Mouse (Mus musculus): ENCODE data around the gene Fhit. TPM values are rescaled to one million over a fixed set of nuclear protein-coding genes. Genes with fewer than 3 reads are reported as not detected.

Fhit gene
- polyA plus RNA-seq, 1 experiment from 2014 or later = 7.6 TPM

DNA sequence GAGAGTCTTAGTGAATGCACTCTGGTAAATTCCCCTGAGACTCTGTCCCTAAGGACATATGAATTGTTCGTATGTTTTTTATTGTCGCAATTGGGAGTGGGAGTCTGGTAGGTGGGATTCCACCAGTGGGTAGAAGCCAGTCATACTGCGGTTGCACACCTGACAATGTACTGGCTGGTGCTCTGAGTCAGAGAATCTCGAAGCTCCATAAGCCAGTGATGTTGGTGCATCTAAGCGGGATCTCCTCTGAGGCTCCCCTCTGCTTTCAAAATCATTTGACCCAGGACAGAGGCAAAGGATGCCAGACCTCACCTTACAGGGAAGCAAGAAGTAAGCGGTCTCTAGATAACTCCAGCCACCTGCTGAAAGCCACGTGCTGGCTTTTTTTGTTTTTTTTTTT is 1518.1 kb downstream of the Fhit start:
- WGBS = 48% methylated on average over 7 of the region's 7 CpGs
- ATAC-seq = no peak
- Histone ChIP-seq H3K9me3 (ENCODE audit: control insufficient read depth, low read length) (no peaks in the 10 kb centered on the region), H3K36me3 (ENCODE audit: control insufficient read depth, insufficient read depth) (no peaks in the 10 kb centered on the region), H3K4me2 (ENCODE audit: low read length) (no peak overlapping the region), H3K4me1 (replicated peaks; ENCODE audit: control insufficient read depth, insufficient read depth, low read length) (peaks cover 28% of the 10 kb centered on the region), H3K4me3 (replicated peaks; ENCODE audit: low read length) (no peak overlapping the region), H3K27ac (ENCODE audit: low read length) (no peak overlapping the region), H3K27me3 (replicated peaks; ENCODE audit: control insufficient read depth, insufficient read depth, low read length) (no peaks in the 10 kb centered on the region), H3K9ac (replicated peaks; ENCODE audit: low read depth, low read length) (no peak overlapping the region)

DNA sequence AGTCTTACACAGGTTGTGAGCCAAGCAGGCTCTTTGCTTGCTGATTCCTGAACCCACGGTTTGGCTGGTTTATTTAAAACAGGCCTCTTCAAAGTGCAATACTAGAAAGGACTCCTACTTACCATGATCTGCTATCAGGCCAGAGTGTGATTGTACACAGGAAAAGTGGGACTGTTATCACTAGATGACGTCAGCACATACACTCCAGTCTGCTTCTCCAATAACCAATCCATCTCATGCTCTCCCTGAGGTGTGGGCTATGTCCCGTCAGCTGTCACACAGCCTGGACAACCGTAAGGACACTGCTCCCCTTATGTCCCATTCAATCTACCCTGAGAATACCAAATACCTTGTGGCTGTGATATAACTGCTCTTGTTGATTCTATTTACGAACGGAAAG is 1519.2 kb downstream of the Fhit start:
- Histone ChIP-seq H3K27ac (ENCODE audit: low read length) (no peak overlapping the region), H3K9ac (replicated peaks; ENCODE audit: low read depth, low read length) (no peak overlapping the region), H3K4me3 (replicated peaks; ENCODE audit: low read length) (no peak overlapping the region), H3K4me1 (replicated peaks; ENCODE audit: control insufficient read depth, insufficient read depth, low read length) (peaks cover 28% of the 10 kb centered on the region), H3K36me3 (ENCODE audit: control insufficient read depth, insufficient read depth) (no peaks in the 10 kb centered on the region), H3K4me2 (ENCODE audit: low read length) (no peak overlapping the region), H3K27me3 (replicated peaks; ENCODE audit: control insufficient read depth, insufficient read depth, low read length) (no peaks in the 10 kb centered on the region), H3K9me3 (ENCODE audit: control insufficient read depth, low read length) (no peaks in the 10 kb centered on the region)
- WGBS = 46% methylated on average over 6 of the region's 6 CpGs
- peak; percentile 29; the same call in 1 of the 2 replicates for ATAC-seq

DNA sequence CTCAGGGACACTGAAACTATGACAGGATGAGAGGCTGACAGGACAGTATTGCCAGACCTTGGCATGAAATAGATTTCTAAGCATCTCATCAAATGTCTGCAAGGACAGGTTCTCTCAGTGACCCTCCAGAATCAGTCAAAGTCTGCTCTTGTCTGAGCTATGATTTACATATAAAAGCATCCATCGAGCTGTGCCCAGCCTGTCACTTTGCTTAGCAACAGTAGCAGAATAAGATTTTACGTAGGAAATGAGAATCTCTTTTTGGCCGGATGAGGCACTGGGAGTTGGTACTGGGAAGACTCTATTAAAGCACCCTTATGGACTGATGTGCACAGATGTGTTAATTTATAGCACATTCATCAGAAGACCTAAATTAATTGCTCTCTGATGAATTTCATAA is 1519.8 kb downstream of the Fhit start:
- Histone ChIP-seq H3K36me3 (ENCODE audit: control insufficient read depth, insufficient read depth) (no peaks in the 10 kb centered on the region), H3K4me3 (replicated peaks; ENCODE audit: low read length) (no peak overlapping the region), H3K9me3 (ENCODE audit: control insufficient read depth, low read length) (no peaks in the 10 kb centered on the region), H3K27me3 (replicated peaks; ENCODE audit: control insufficient read depth, insufficient read depth, low read length) (no peaks in the 10 kb centered on the region), H3K9ac (replicated peaks; ENCODE audit: low read depth, low read length) (no peak overlapping the region), H3K27ac (ENCODE audit: low read length) (no peak overlapping the region), H3K4me2 (ENCODE audit: low read length) (no peak overlapping the region; the same call in 1 of the 2 replicates), H3K4me1 (replicated peaks; ENCODE audit: control insufficient read depth, insufficient read depth, low read length) (peaks cover 28% of the 10 kb centered on the region)
- 6% methylated on average over 3 of the region's 3 CpGs for WGBS
- ATAC-seq = peak; percentile 26

DNA sequence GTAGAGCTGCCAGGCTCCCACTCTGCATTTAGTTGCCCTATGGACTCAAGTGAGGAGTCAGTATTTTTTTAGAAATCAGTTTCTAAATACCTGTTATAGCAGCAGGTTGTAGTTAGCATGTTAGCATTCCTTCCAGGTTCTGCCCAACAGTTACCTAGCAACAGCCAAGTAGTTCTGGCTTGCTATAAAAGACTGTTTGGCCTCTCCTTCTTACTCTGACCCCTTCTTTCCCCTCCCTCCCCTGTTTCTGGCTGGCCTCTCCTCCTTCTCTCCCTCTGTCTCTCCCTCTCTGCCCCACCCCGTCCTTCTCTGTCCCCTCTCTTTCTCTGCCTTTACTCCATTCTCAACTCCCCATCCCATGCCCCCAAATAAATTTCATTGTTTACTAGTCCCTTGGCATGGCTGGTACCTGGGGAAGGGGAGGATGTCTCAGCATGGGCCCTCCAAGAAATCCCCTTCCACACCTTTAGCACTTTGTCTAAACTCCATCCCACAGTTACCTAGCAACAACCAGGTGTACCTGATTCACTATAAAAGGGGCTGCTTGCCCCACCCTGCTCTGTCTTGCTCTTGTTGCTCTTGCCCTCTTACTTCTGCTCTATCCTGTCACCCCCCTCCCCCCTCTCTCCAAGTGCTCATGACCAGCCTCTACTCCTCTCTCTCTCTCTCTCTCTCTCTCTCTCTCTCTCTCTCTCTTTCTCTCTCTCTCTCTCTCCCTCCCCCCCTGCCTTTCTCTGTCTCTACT is 1527.4 kb downstream of the Fhit start:
- H3K36me3 ChIP-seq (ENCODE audit: control insufficient read depth, insufficient read depth) = no peaks in the 10 kb centered on the region
- peak; percentile 41; the same call in 1 of the 2 replicates for ATAC-seq
- H3K4me2 ChIP-seq (ENCODE audit: low read length) = no peak overlapping the region
- no peaks in the 10 kb centered on the region for H3K27me3 ChIP-seq (replicated peaks; ENCODE audit: control insufficient read depth, insufficient read depth, low read length)
- no peak overlapping the region for H3K4me3 ChIP-seq (replicated peaks; ENCODE audit: low read length)
- no peak overlapping the region for H3K9ac ChIP-seq (replicated peaks; ENCODE audit: low read depth, low read length)
- no peaks in the 10 kb centered on the region for H3K9me3 ChIP-seq (ENCODE audit: control insufficient read depth, low read length)
- H3K4me1 ChIP-seq (replicated peaks; ENCODE audit: control insufficient read depth, insufficient read depth, low read length) = 0 out of 2 replicates have a peak, but pooled peaks cover 3% of the 10 kb centered on the region
- no peak overlapping the region for H3K27ac ChIP-seq (ENCODE audit: low read length)
- WGBS = 53% methylated on average over 1 of the region's 1 CpGs

DNA sequence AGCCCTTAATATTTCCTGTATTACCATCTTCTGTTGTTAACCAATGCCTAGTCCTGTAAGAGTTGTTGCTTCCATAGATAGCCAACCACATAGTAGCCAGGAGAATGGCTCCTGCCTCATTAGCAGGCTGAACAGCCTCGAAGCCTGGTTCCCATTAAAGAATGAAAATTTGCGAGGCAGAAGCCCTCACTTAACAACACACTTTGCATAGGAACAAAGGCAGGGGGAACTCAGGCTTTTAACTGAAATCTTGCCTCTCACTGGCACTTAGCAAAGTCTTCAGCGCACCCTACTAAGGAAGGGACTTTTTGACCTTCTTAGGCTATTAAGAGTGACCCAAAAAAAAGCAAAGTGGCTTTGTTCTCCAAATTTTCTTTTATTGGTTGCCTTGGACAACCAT is 1529.3 kb downstream of the Fhit start:
- H3K27me3 ChIP-seq (replicated peaks; ENCODE audit: control insufficient read depth, insufficient read depth, low read length) = no peaks in the 10 kb centered on the region
- H3K36me3 ChIP-seq (ENCODE audit: control insufficient read depth, insufficient read depth) = no peaks in the 10 kb centered on the region
- 0 out of 2 replicates have a peak, but pooled peaks have one; percentile 36 for ATAC-seq
- no peaks in the 10 kb centered on the region for H3K9me3 ChIP-seq (ENCODE audit: control insufficient read depth, low read length)
- H3K4me3 ChIP-seq (replicated peaks; ENCODE audit: low read length) = no peak overlapping the region
- no peak overlapping the region for H3K27ac ChIP-seq (ENCODE audit: low read length)
- H3K4me2 ChIP-seq (ENCODE audit: low read length) = no peak overlapping the region
- no peak overlapping the region for H3K9ac ChIP-seq (replicated peaks; ENCODE audit: low read depth, low read length)
- H3K4me1 ChIP-seq (replicated peaks; ENCODE audit: control insufficient read depth, insufficient read depth, low read length) = 0 out of 2 replicates have a peak, but pooled peaks cover 3% of the 10 kb centered on the region
- 11% methylated on average over 3 of the region's 3 CpGs for WGBS

DNA sequence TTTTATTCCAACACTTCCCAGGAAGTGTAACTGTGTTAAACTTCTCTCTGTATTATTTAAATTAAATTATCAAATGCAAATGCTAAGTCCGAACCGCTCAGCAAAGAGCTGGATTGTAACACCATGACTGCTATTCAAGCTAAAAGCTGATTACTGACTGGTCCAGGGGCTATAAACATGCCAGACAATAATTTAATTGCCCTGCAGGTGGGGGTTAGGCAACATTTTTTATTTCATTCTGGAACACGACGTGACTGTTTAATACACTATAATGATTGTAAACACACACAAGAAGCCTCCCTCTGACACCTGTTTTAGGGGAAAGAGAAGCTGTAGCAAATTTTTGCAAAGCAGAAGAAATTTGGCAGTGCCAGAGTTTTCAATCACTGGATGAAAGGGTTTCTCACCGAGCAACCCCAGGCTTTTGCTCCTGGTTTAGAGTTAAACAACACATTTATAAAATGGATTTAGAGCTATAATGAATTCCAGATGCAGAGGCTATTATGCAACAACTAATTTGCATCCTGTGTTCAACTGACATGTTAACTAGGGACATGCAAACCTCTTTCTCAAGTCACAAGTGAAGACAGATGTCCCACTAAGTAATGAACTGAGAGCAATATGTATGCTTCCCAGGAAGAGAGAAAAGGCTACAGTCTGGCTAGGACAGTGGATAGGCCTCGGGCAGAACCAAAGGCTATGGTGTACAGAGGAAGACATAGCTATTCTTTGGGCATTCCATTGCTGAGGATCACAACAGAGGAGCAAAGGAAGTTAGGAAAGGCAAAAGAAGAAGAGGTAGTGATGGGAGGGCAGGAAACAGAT is 1538.4 kb downstream of the Fhit start:
- Histone ChIP-seq H3K9ac (replicated peaks; ENCODE audit: low read depth, low read length) (no peak overlapping the region), H3K4me2 (ENCODE audit: low read length) (no peak overlapping the region)
- ATAC-seq = no peak

DNA sequence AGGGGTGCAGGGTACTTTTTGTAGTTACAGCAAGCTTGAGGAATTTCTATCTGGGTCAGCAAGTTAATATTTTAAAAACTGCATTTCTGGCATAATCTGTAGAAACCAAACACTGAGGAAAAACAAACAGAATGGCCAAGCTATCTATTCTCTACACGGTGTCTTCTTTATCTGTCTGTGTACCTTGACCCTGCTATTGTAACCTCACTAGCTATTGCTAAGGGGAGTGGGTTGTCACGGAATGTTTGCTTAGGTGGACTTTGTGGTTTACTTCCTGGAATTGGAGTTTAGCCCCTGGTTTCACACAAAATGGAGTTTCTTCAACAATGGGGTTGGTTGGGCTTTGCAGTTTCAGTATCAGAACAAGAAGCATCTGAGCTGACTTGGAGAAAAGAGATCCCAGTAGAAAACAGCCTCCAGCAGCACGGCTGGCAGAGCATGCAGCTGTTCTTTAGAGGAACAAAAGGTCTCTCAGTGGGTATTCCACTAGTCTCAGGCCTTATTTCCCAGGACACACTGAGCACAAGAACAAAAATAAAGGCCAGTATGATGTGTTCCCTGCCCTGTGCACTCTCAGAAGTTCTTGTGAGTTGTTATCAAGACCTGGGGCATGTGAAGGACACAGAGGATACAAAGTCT is 1540.8 kb downstream of the Fhit start:
- H3K27ac ChIP-seq (ENCODE audit: low read length) = no peak overlapping the region
- no peak overlapping the region for H3K4me3 ChIP-seq (replicated peaks; ENCODE audit: low read length)
- 22% methylated on average over 3 of the region's 3 CpGs for WGBS
- H3K36me3 ChIP-seq (ENCODE audit: control insufficient read depth, insufficient read depth) = no peaks in the 10 kb centered on the region
- peaks cover 2% of the 10 kb centered on the region; the same call in 1 of the 2 replicates for H3K4me1 ChIP-seq (replicated peaks; ENCODE audit: control insufficient read depth, insufficient read depth, low read length)
- no peaks in the 10 kb centered on the region for H3K27me3 ChIP-seq (replicated peaks; ENCODE audit: control insufficient read depth, insufficient read depth, low read length)
- ATAC-seq = no peak
- H3K4me2 ChIP-seq (ENCODE audit: low read length) = no peak overlapping the region
- no peak overlapping the region for H3K9ac ChIP-seq (replicated peaks; ENCODE audit: low read depth, low read length)
- H3K9me3 ChIP-seq (ENCODE audit: control insufficient read depth, low read length) = no peaks in the 10 kb centered on the region

More for the DNA sequence above, 1538.4 kb downstream of the Fhit start:
- Histone ChIP-seq H3K27me3 (replicated peaks; ENCODE audit: control insufficient read depth, insufficient read depth, low read length) (no peaks in the 10 kb centered on the region), H3K27ac (ENCODE audit: low read length) (no peak overlapping the region), H3K4me1 (replicated peaks; ENCODE audit: control insufficient read depth, insufficient read depth, low read length) (peaks cover 2% of the 10 kb centered on the region; the same call in 1 of the 2 replicates), H3K36me3 (ENCODE audit: control insufficient read depth, insufficient read depth) (no peaks in the 10 kb centered on the region), H3K9me3 (ENCODE audit: control insufficient read depth, low read length) (no peaks in the 10 kb centered on the region), H3K4me3 (replicated peaks; ENCODE audit: low read length) (no peak overlapping the region)
- WGBS = 10% methylated on average over 6 of the region's 6 CpGs

DNA sequence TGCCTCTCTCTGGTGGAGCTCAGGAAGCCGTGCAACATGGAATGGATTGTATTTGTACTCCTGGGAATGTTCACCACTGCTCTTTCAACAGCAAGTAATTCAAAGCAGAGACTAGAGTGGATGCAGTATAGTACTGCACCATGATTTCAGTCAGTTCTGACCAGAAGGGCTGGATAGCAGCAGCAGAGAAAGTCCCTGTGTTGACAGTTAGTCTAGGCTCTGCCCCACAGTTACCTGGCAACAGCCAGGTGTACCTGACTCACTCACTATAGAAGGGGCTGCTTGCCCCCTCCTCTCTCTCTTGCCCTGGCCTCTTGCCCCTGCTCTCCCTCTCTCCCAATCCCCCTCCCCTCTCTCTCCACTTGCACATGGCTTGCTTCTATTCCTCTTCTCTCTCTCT is 1542.0 kb downstream of the Fhit start:
- Histone ChIP-seq H3K9me3 (ENCODE audit: control insufficient read depth, low read length) (no peaks in the 10 kb centered on the region), H3K4me1 (replicated peaks; ENCODE audit: control insufficient read depth, insufficient read depth, low read length) (peaks cover 2% of the 10 kb centered on the region; the same call in 1 of the 2 replicates), H3K4me3 (replicated peaks; ENCODE audit: low read length) (no peak overlapping the region), H3K27me3 (replicated peaks; ENCODE audit: control insufficient read depth, insufficient read depth, low read length) (no peaks in the 10 kb centered on the region), H3K4me2 (ENCODE audit: low read length) (no peak overlapping the region), H3K36me3 (ENCODE audit: control insufficient read depth, insufficient read depth) (no peaks in the 10 kb centered on the region), H3K27ac (ENCODE audit: low read length) (no peak overlapping the region), H3K9ac (replicated peaks; ENCODE audit: low read depth, low read length) (no peak overlapping the region)
- ATAC-seq = no peak
- WGBS = 56% methylated on average over 1 of the region's 1 CpGs

DNA sequence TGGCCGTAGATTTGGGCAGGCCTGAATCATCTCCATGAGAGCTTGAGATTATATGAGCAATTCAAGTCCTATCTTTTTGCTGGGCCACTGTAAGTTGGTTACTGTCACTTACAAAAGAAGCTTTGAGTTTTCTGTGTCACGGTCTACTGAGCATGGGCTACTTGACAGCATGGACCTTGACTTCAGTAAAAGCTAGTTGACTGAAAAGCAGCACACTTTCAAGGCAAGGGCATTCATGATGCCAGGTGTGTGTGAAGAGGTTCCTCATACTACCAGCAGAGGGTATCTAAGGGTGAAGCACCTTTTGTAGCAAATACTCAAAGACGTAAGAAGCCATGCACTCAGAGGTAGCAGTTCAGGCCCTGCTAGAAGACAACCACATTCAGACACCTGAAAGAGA is 1548.7 kb downstream of the Fhit start:
- ATAC-seq = no peak
- no peaks in the 10 kb centered on the region for H3K9me3 ChIP-seq (ENCODE audit: control insufficient read depth, low read length)
- no peak overlapping the region for H3K9ac ChIP-seq (replicated peaks; ENCODE audit: low read depth, low read length)
- no peak overlapping the region for H3K27ac ChIP-seq (ENCODE audit: low read length)
- H3K27me3 ChIP-seq (replicated peaks; ENCODE audit: control insufficient read depth, insufficient read depth, low read length) = no peaks in the 10 kb centered on the region
- H3K4me2 ChIP-seq (ENCODE audit: low read length) = no peak overlapping the region
- WGBS = 96% methylated on average over 3 of the region's 3 CpGs
- no peak overlapping the region for H3K4me3 ChIP-seq (replicated peaks; ENCODE audit: low read length)
- no peaks in the 10 kb centered on the region for H3K4me1 ChIP-seq (replicated peaks; ENCODE audit: control insufficient read depth, insufficient read depth, low read length)
- no peaks in the 10 kb centered on the region for H3K36me3 ChIP-seq (ENCODE audit: control insufficient read depth, insufficient read depth)

Measured in forebrain, embryonic 16.5 days (tissue).